Mouse (Mus musculus): ENCODE measurements around the gene Sytl1. TPM values are rescaled to one million over a fixed set of nuclear protein-coding genes. Genes with fewer than 3 reads are reported as not detected.

Sytl1 gene
- polyA plus RNA-seq, 1 experiment from 2014 or later: 2.5 TPM

- Histone ChIP-seq H3K27me3 (ENCODE audit: low read depth, poor library complexity, severe bottlenecking) (peaks cover 68% of the 10 kb centered on the region), H3K27ac (peak overlapping the region; percentile 74), H3K4me1 (peaks cover 37% of the 10 kb centered on the region), H3K36me3 (no peaks in the 10 kb centered on the region), H3K9me3 (replicated peaks) (no peaks in the 10 kb centered on the region), H3K4me3 (peak overlapping the region; percentile 81)
- 1% methylated on average over 44 of the region's 44 CpGs for WGBS
- DNase-seq (ENCODE audit: low spot score): peak; percentile 86
Observed at GRCm38 (mm10) chr4:133212562-133213267, 50.2 kb downstream of the Sytl1 start.

- Histone ChIP-seq H3K27me3 (ENCODE audit: low read depth, poor library complexity, severe bottlenecking) (peaks cover 68% of the 10 kb centered on the region), H3K4me1 (peaks cover 31% of the 10 kb centered on the region), H3K9me3 (replicated peaks) (no peaks in the 10 kb centered on the region), H3K36me3 (no peaks in the 10 kb centered on the region), H3K4me3 (peak within 1 kb of the TSS; percentile 81), H3K27ac (peak within 1 kb of the TSS; percentile 74)
- no peak for DNase-seq (ENCODE audit: low spot score)
- 2% methylated on average over 52 of the region's 52 CpGs for WGBS
Observed at GRCm38 (mm10) chr4:133211751-133212561, 51.0 kb downstream of the Sytl1 start, which contains the start of the genes Cd164l2 and Gpr3. Gene Cd164l2, plus strand, starts transcription at chr4:133212131. Gene Gpr3, minus strand, starts transcription at chr4:133212536.

GRCm38 (mm10) chr4:133210788-133211390, 52.0 kb downstream of the Sytl1 start:
- Histone ChIP-seq H3K4me1 (peaks cover 31% of the 10 kb centered on the region), H3K27me3 (ENCODE audit: low read depth, poor library complexity, severe bottlenecking) (peaks cover 68% of the 10 kb centered on the region), H3K27ac (no peak overlapping the region), H3K36me3 (no peaks in the 10 kb centered on the region), H3K9me3 (replicated peaks) (no peaks in the 10 kb centered on the region), H3K4me3 (no peak overlapping the region)
- WGBS: 93% methylated on average over 19 of the region's 19 CpGs
- DNase-seq (ENCODE audit: low spot score): no peak

GRCm38 (mm10) chr4:133210023-133210787, 52.7 kb downstream of the Sytl1 start:
- no peak overlapping the region for H3K27ac ChIP-seq
- no peaks in the 10 kb centered on the region for H3K9me3 ChIP-seq (replicated peaks)
- no peak overlapping the region for H3K4me3 ChIP-seq
- H3K27me3 ChIP-seq (ENCODE audit: low read depth, poor library complexity, severe bottlenecking): peaks cover 63% of the 10 kb centered on the region
- whole genome bisulfite sequencing: 94% methylated on average over 24 of the region's 24 CpGs
- DNase-seq (ENCODE audit: low spot score): no peak
- H3K36me3 ChIP-seq: no peaks in the 10 kb centered on the region
- peaks cover 32% of the 10 kb centered on the region for H3K4me1 ChIP-seq

GRCm38 (mm10) chr4:133209366-133209765, 53.5 kb downstream of the Sytl1 start:
- DNase-seq (ENCODE audit: low spot score): peak; percentile 72
- Histone ChIP-seq H3K27me3 (ENCODE audit: low read depth, poor library complexity, severe bottlenecking) (peaks cover 55% of the 10 kb centered on the region), H3K4me3 (no peak overlapping the region), H3K9me3 (replicated peaks) (no peaks in the 10 kb centered on the region), H3K36me3 (no peaks in the 10 kb centered on the region), H3K4me1 (peaks cover 40% of the 10 kb centered on the region), H3K27ac (no peak overlapping the region)
- WGBS: 3% methylated on average over 11 of the region's 11 CpGs

GRCm38 (mm10) chr4:133204379-133204778, 58.5 kb downstream of the Sytl1 start:
- H3K27ac ChIP-seq: peak overlapping the region; percentile 70
- peaks cover 52% of the 10 kb centered on the region for H3K4me1 ChIP-seq
- DNase-seq (ENCODE audit: low spot score): no peak
- H3K4me3 ChIP-seq: no peak overlapping the region
- H3K36me3 ChIP-seq: no peaks in the 10 kb centered on the region
- no peaks in the 10 kb centered on the region for H3K9me3 ChIP-seq (replicated peaks)
- H3K27me3 ChIP-seq (ENCODE audit: low read depth, poor library complexity, severe bottlenecking): peaks cover 12% of the 10 kb centered on the region
- 49% methylated on average over 7 of the region's 7 CpGs for WGBS

GRCm38 (mm10) chr4:133203591-133203990, 59.3 kb downstream of the Sytl1 start:
- WGBS: 85% methylated on average over 3 of the region's 3 CpGs

More at GRCm38 (mm10) chr4:133203591-133203990, 59.3 kb downstream of the Sytl1 start:
- Histone ChIP-seq H3K36me3 (no peaks in the 10 kb centered on the region), H3K4me3 (no peak overlapping the region), H3K4me1 (peaks cover 57% of the 10 kb centered on the region), H3K27me3 (ENCODE audit: low read depth, poor library complexity, severe bottlenecking) (peaks cover 5% of the 10 kb centered on the region), H3K27ac (no peak overlapping the region), H3K9me3 (replicated peaks) (no peaks in the 10 kb centered on the region)
- DNase-seq (ENCODE audit: low spot score): no peak

Other genes starting within 250 kb of the Sytl1 start
- 62.9 and 73.7 TPM in 2 replicates for gene Wasf2, start 132.6 kb downstream of the Sytl1 start, polyA plus RNA-seq (2016; fragmentation: Nextera tagmentation; extraction: Ambion mirVana)
- 3.1 and 4.1 TPM in 2 replicates for gene Cd164l2, start 51.0 kb downstream of the Sytl1 start, polyA plus RNA-seq (2016; fragmentation: Nextera tagmentation; extraction: Ambion mirVana)
- 0.51 and 0.72 TPM in 2 replicates for gene Gpr3, start 50.6 kb downstream of the Sytl1 start, polyA plus RNA-seq (2016; fragmentation: Nextera tagmentation; extraction: Ambion mirVana)
- 0.84 and 1.7 TPM in 2 replicates for gene Map3k6, start 22.3 kb downstream of the Sytl1 start, polyA plus RNA-seq (2016; fragmentation: Nextera tagmentation; extraction: Ambion mirVana)
- gene Tmem222, start 14.7 kb upstream of the Sytl1 start, polyA plus RNA-seq (2016; fragmentation: Nextera tagmentation; extraction: Ambion mirVana): 93.7 and 98.5 TPM in 2 replicates
- gene Wdtc1, start 90.4 kb upstream of the Sytl1 start, polyA plus RNA-seq (2016; fragmentation: Nextera tagmentation; extraction: Ambion mirVana): 14.3 and 15.5 TPM in 2 replicates
- gene Slc9a1, start 106.6 kb upstream of the Sytl1 start, polyA plus RNA-seq (2016; fragmentation: Nextera tagmentation; extraction: Ambion mirVana): 8.7 and 9.0 TPM in 2 replicates
- gene Tent5b, start 217.0 kb upstream of the Sytl1 start, polyA plus RNA-seq (2016; fragmentation: Nextera tagmentation; extraction: Ambion mirVana): 0.68 and 1.1 TPM in 2 replicates
- gene Trnp1, start 235.4 kb upstream of the Sytl1 start, polyA plus RNA-seq (2016; fragmentation: Nextera tagmentation; extraction: Ambion mirVana): 0.46 and 0.65 TPM in 2 replicates

Data from limb, embryonic 10.5 days (tissue).